Mouse (Mus musculus): ENCODE measurements at regions not wholly inside any gene's neighbourhood (a gene's known extent, or its start where the extent isn't known, plus 50 kb on each side); places are given as distances from the start of the nearest gene placed in this dataset.
"Not testable (repeated sequence)": the region's sequence is repeated elsewhere in the genome, so short reads cannot be mapped to it uniquely, and the experiment has no call there.

DNA sequence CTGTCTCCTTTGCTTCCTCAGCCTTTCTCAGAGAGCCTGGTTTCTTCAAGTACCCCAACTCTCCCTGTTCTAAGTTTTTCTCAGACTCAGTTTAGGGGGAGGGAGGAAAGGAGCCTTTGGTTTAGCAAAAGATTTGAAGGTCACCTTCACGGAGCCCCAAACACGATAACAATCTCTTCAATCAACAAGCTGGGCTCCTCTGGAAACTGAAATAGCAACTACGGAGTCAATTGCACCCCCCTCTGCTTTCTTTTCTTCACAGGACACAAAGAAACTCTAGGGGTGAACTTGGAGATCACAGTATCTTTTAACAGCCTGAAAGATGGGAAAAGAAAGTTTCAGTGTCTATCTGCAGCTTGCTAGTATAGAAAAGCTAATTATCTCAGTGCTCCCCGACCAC is 151.4 kb upstream of the 1700012A03Rik start:
- DNase-seq (ENCODE audit: low read depth), result no peak

DNA sequence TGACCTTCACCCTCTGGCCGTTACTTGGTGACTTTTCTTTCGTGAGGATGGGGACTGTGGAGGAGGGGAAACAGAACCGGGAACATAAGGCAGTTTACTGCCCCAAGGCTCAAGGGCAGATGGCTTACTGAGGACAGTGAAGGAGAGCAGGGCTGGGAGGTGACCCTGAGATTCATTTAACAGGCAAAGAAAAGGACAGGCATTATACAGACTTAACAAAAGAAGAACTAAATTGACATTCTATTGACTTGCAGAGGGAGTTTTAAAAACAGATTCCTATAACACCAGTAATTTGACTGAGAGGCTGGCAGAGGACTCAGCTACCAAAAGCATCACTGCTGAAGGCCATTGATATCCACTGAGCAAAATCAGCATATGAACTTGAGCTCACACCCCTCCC is 153.0 kb upstream of the 1700012A03Rik start:
- no peak for DNase-seq (ENCODE audit: low read depth)

DNA sequence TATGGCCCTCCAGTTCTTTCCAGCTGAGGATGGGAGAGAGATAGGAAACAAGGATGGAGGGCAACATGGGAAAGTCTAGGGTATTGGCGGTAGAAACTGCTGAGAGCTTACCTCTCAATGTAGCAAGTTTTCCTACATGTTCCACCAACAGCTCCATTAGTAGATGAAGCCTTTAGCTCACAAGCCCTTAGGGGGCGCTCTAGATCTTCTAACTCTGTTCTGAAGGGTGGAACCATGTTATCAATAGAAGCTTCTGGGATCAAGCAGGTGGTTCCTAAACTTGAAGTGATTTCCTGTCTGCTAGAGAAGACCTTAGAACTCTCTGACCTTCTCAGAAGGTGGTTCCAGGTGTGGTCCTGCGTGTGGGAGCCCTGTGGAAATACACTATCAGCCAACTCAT is 154.2 kb upstream of the 1700012A03Rik start:
- DNase-seq (ENCODE audit: low read depth), result no peak

DNA sequence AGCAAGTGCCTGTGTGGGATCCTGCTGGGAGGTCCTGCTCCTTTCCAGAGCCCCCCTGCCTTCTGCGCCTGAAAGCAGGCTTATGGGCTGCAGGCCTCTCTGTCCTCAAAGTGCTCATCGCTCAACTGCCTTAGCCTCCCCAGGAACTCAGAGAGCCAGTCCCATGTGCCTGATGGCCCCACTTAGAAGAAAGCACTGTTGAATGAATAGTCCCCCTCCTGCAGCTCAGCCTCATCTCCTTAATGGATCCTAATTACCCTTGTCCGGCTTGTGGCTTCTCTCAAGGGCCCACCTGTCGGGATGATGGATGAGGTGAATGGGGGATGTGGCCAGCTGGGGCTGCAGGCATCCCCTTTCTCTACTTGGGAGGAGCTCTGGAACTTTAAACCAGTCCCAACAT is 163.1 kb upstream of the 1700012A03Rik start:
- no peak for DNase-seq (ENCODE audit: low read depth)

DNA sequence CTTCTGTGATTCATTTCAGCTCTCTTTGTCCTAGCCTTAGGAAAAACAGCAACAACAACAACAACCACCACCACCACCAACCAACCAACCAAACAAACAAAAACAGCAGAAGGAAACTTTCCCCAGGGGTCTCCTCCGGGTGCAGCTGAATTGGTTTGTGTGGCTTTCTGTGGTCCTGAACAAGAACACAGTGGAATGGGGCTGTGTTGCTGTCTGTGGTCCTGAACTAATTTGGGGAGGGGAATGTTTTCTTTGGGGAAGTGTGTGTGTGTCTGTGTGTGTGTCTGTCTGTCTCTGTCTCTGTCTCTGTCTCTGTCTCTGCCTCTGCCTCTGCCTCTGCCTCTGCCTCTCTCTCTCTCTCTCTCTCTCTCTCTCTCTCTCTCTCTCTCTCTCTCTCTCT is 164.8 kb upstream of the 1700012A03Rik start:
- DNase-seq (ENCODE audit: low read depth), result not testable (repeated sequence)

DNA sequence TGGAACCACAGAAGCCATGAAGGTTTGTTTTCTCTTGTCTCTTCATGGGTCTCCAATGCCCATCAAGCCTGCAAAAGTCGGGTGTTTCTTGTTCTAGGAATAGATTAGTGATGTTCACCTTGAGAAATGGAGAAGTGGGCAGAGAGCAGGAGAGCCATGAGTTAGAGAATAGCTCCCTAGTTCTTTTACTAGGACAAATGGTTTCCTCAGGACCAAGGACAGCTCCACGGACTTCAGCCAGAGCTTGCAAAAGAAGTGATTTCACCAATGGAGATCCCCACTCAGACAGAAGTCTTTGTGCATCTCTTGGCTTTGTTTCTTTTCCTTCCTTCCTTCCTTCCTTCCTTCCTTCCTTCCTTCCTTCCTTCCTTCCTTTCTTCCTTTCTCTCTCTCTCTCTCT is 166.3 kb upstream of the 1700012A03Rik start:
- peak; percentile 19 for DNase-seq (ENCODE audit: low read depth)

DNA sequence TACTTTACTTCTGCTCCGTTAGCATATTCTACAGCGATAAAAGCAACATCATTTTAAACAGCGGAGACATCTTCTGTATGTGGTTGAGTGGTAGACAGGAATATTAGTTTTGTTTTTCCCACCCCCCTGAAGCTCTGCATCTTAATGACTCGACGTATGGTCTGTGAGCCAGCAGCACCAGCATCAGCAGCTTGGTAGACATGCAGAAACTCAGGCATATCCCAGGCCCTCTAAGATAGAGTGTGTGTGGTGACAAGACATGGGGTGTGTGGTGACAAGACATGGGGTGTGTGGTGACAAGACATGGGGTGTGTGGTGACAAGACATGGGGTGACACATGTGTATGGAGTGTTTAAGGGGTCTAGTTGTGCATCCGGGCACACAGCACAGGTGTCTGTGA is 175.4 kb upstream of the 1700012A03Rik start:
- no peak for DNase-seq (ENCODE audit: low read depth)

DNA sequence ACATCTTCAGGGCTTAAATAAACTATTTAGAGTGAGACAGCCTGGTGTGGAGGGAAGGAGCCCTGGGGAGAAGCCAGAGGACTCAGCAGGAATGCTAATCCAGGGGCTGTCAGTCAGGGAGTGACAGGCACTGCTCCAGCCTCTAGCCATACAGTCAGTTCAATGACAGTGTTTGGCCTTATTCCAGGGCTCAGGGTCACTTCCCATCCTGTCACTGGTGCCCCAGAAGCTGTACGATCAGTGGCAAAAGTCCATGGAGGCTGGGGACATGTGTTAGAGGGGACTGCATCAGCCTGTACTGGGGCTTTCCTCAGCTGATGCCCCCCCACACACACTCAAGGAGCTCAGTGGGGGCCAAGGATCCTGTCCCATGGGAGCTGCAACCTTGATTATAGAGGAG is 176.1 kb upstream of the 1700012A03Rik start:
- DNase-seq (ENCODE audit: low read depth), result no peak

DNA sequence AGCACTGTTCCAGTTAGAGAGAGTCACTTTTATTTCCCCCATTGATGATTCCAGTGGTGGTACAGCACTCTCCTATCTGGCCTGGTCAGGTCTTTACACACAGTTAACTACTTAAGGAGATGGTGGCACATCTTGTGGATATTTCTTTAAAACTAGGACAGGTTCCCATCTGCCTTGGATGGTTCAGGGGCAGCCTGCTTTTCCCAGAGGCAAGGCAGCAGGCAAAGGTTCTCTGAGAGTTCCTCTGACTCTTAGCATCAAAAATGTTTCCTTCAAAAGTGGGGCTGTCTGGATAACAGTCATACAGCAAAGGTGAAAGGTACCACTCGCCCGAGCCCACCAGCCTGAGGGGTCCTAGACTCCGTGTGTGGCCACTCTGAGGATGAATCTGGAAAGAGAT is 178.3 kb upstream of the 1700012A03Rik start:
- no peak for DNase-seq (ENCODE audit: low read depth)

DNA sequence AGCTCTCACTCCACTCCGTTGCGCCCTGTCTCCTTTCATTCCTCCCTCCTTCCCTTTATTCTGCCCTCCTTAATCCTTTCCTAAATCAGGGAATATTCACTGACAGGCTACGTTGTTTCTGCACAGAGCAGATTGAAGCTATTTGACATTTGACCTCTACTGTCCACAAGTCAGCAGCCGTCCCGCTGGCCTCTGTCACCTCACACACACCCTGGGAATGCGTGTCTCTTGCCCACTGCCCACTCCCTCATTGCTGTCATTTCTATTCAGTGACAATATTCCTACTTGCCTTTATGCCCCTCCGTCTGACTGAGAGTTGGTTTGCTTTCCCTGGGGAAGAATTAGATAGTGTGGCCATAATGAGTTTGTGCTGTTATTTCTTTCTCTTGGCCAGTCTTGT is 188.1 kb upstream of the 1700012A03Rik start:
- no peak for DNase-seq (ENCODE audit: low read depth)

DNA sequence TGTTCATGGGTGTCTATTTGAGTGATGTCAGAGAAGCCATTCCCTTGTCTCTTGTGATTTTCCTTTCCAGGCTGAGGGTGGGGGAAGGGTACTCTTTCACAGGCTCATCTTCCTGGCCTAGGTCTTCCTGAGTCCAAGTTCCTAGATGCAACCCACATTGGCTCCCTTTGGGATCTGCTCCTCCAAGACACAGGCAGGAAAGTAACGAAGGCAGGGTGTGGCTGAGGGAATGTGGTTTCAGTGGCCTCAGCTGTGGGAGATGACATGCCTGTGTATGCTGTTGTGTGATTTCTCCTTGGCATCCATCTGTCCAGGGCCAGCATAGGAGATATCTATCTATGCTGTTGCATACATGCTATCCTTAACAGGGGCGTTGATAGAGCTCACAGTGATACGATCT is 190.4 kb upstream of the 1700012A03Rik start:
- no peak for DNase-seq (ENCODE audit: low read depth)

DNA sequence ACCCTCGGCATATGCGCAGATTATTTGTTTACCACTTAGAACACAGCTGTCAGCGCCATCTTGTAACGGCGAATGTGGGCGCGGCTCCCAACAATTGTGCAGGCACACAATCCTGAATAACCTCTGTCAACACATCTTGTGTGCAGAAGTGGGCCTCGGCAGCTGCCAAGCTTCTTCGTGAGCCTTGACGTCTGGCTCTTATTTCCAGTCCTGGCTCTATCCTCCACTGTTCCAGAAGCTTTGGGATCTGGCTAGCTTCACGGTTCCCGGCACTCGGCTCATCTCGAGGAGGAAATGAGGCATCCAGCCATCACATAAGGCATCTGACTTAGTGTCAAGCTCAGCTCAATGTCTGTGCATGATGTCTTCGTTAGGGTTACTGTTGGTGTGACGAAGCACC is 195.8 kb upstream of the 1700012A03Rik start:
- no peak for DNase-seq (ENCODE audit: low read depth)

DNA sequence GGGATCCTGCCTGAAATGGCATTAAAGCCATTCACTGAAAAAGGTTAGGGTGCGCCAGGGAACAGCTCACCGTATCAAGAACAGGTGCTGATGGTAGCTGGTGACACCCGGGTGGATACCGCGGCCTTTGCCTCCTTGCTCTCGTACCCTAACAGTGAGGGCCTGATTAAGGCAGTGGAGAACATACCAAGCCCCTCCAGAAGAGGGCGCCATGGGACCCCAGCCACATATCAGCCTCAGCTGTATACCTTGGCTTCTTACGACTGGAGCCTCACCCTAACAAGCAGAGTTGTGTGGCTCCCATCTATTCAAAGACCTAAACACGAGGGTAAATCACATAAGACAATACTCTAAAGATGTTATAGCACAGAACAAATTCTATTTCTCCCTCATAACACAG is 203.7 kb upstream of the 1700012A03Rik start:
- no peak for DNase-seq (ENCODE audit: low read depth)

DNA sequence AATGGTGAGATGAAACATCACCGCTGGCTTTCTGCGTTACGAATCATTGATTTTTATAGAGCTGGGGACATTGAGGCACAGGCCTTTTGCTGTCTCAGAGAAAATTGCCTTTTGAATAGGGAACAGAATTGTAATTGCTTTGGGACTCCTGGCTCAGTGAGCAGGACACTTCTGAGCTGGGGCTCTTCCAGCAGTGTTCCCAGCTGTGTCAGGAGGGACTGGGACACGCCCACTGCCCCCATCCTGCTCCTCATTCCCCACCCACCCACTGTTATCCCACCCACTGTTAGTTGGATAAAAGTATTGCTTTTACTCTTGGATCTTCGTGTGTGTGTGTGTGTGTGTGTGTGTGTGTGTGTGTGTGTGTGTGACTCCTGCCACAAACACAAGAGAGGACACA is 204.4 kb upstream of the 1700012A03Rik start:
- no peak for DNase-seq (ENCODE audit: low read depth)

DNA sequence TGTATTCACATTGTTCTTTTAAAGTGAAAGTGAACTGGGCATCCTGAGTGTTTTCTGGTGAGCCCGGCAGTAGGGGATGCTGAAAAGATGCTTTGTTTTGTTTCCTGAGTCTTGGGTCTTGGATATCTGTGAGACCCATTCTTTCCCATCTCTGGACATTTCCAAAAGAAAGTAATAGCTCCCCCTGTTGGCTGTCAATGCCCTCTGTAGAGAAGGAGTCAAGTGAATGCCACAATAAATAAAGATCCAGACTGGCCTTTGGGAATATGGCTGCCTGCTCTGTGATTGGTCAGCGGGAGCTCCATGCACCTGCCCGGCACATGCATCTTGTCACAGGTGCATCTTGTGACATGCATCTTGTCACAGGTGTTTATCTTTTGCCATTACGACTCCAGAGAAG is 209.4 kb upstream of the 1700012A03Rik start:
- DNase-seq (ENCODE audit: low read depth), result peak; percentile 2

DNA sequence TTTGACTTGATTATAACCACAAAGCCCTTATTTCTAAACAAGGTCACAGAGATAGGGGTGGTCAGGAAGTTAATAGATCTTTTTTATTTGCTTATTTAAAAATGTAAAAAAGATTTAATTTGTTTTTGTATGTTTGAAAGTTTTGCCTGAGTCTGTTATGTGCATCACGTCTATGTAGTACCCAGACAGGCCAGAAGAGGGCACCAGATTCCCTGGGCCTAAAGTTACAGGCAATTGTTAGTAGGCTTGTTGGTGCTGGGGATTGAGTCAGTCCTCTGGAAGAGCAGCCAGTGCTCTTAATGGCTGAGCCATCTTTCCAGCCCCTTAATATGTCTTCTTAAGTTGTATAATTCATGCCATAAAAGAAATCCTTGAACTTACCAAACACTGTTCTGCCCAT is 211.5 kb upstream of the 1700012A03Rik start:
- peak; percentile 45 for DNase-seq (ENCODE audit: low read depth)

DNA sequence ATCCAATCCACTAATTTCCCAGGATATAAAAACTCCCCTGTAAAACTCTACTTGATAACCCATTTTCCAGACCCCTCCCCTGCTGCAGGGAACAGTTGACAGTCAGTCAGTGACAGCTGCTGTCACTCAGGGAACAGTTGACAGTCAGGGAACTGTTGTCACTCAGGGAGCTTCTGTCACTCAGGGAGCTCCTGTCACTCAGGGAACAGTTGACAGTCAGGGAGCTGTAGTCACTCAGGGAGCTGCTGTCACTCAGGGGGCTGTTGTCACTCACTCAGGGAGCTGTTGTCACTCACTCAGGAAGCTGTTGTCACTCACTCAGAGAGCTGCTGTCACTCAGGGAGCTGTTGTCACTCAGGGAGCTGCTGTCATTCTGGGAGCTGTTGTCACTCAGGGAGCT is 214.3 kb upstream of the 1700012A03Rik start:
- DNase-seq (ENCODE audit: low read depth), result no peak

DNA sequence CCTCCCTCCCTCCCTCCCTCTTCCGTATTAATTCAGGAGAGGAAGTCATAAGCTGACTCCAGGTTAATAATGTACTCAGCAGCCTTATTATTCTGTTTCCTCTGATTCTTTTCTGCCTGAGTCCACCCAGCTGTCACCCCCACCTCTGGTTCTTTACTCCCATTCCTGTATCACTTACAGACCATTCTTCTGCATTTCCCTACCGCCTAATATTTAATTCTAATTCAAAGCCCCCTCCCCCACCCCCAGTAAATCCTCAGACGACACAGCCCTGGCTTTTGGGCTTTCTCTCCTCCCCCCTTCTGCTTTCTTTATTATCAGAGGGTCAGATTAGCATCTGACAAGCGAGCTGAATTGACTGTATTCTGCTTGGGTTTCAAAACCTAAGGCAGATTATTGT is 215.5 kb upstream of the 1700012A03Rik start:
- no peak for DNase-seq (ENCODE audit: low read depth)

DNA sequence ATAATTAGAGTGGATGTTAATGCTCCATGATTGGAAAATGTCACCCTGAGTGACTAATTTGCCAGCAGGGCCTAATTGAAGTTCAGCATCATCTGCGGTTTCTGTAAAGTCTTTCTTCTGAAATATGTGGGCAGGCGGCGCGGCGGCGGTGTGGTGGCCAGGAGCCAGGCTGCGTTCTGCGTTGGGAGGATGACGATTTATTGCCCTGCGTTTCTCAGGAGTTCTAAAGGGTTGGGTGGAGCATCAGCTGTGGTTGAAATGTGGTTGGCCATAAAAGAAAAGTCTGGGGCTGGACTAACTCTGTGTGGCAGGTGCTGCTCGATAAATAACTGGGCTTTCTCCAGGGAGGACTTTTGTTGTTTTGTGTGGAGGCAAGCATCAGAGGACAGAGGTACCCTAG is 219.4 kb upstream of the 1700012A03Rik start:
- DNase-seq (ENCODE audit: low read depth), result no peak

DNA sequence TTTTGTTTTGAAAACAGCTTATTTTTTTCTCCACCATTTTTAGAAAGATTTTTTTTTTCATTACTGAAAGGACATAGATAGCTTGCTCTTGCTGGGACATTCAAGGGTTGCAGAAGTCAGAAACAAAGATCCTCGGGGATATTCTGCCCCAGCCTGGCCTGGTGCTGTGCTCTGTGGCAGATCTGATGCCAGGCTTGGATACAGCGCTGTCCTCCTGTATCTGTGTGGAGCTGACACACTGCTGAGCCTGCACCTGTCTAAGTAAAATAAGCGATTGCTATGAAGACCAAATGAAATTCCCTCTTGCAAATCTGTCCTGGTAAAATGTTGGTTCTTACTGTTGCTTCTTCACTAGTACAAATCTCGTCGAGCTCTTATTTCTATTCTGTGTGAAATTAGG is 226.4 kb upstream of the 1700012A03Rik start:
- no peak for DNase-seq (ENCODE audit: low read depth)

DNA sequence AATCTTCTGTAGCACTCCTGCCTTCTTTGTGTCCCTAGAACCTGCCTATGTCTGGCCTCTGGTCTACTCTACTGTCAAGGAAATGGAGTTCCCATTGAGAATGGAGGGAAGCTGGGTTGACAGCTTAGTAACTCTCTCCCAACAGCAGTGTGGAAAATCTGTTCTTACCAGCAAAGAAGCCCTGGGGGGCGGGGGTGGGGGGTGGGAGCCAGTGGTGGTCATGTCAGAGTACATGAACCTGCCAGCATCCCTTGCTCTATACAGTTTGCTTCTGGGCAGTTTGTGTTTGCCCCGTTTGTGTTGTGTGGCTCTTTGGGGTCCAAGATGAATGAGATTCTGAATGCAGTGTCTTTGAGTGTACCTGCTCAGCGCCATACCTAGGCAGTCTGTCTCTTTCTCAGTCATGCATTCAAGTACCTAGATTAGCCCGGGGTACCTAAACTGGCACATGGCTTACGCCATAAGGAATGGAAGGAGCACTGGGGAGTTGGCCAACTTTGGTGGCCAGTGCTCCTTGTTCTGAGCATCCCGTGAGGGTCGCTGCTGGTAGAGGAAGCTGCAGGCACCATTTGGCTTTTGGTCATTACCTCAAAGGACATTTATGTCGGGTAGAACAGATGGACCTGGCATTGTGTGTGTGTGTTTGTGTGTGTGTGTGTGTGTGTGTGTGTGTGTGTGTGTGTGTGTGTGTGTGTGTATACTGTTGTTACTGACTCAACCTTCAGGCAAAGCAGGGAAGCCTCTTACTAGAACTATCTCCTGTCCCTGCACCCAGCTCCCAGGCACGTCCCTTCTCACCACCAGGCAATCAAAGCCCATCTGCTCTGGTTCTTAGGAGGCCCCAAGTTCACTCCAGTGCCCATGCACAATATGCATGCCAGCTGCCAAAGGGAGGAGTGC is 227.6 kb upstream of the 1700012A03Rik start:
- DNase-seq (ENCODE audit: low read depth), result no peak

DNA sequence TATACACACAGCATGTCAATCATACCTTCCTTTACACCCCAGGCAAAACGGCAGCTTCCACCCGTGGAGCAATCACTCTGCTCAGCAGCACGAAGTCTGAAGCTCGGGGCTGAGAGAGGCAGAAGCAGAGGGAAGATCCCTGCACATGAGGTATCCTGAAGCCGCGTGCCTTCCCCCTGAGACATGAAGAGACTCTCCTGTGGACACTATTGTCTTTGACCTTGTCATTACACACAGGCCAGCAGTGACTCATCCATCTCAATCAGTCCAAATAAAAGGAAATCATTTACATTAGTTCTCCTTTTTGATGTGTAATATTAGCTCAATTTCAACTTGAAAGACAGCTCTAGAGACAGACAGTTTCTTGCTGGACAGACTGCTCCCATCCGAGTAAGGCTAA is 228.4 kb upstream of the 1700012A03Rik start:
- DNase-seq (ENCODE audit: low read depth), result no peak

DNA sequence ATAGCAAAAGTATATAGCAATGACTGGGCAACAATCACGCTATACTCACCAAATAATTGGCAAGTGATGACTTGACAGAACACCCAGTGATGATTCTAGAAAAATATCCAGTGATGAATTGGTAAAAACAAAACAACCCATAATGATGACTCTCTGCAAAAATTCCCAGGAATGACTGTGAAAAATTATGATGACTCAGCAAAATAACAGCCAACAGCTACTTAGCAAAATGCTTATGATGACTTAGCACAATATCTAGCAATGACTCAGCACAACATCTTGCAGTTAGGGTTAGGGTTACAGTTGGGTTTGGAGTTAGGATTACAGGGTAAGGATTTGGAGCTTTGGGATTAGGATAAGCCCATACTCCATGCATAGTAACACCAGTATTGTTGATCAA is 232.4 kb upstream of the 1700012A03Rik start:
- DNase-seq (ENCODE audit: low read depth), result no peak

DNA sequence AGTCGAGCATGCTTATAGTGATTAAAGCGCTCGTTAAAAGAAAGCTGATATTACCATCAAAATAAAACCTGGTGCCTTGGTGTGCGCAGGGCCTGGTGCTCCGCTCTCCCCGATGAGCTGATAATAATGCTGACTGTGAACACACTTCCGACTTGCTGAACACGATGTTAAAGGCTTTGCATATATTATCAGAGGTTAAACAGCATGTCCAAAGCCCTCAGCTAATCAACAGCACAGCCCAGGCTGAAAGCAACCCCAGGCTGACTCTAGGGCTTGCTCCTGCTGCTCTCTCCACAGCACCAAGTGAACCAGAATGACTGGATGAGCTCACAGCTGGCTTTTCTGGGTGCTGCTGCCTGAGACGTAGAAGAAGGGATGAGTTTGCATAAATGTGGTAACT is 238.2 kb upstream of the 1700012A03Rik start:
- DNase-seq (ENCODE audit: low read depth), result no peak
